Mouse (Mus musculus) liver, embryonic 14.5 days (tissue): ENCODE data around the gene 4933427D14Rik.

Source experiments
- CTCF ChIP-seq: IDR thresholded peaks from 2 replicates; pipeline ENCODE4 v1.5.1; 2016; ENCODE audit warnings: antibody characterized with exemption, low read depth, control low read depth
- EP300 ChIP-seq: IDR thresholded peaks from 2 replicates; pipeline ENCODE4 v1.6.1; 2016; ENCODE audit warnings: antibody characterized with exemption, low read depth

DNA sequence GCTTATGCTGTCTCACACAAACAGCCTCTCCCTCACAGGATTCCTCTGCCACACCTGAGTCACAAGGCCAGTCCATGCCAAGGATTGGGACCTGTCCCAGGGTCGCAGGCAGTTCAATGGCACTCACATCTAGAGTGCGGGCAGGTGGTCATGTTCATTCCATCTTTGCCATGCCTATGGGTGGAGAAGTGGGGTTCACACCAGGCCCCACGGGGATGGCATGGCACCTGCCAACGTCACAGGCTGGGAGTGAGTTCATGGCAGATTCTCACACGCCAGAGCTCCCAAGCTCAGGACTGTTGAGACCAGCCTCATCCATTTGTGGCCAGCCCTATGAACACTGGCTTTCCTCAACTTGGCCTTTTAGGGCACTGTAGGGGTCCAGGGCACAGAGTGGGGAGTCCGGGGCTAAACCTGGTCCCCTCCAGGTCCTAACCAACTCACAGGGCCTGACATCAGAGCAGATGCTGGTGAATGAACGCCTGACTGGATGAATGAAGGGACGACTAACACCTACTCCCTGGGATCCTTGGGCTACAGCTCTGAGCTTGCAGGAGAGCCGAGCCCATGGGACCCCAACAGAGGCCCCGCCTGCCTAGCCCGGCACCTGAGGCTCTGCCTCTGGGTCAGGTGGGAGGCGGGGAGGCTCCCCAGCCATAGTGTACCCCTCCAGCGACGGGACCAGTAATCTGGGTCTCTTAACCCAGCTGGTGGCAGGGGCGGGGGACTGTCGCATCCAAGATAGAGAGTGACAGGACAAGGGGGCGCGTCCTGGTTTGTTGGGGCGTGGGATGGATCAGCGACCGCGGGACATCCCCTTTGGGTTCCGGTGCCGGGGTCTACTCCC, 72.5 kb downstream of the 4933427D14Rik start:
- TF ChIP-seq CTCF = no peak
- TF ChIP-seq EP300 = no peak
